Mouse (Mus musculus) forebrain, embryonic 12.5 days (tissue): ENCODE measurements around the gene Tox2. TPM values are rescaled to one million over a fixed set of nuclear protein-coding genes. Genes with fewer than 3 reads are reported as not detected.

Source experiments
- ATAC-seq: fragments of 200-750 bp; cut with Nextera tagmentation; 2 replicates; pipeline ENCODE4 v1.8.0; 2017; ENCODE audit warnings: moderate TSS enrichment; ENCODE audit not compliant: low FRiP score
- H3K27ac ChIP-seq: fragments of 300-500 bp; sonication (generic); 2 replicates; pipeline ENCODE4 v1.5.1; 2016; ENCODE audit warnings: mild to moderate bottlenecking
- H3K27me3 ChIP-seq: fragments of 300-500 bp; sonication (generic); 2 replicates; pipeline ENCODE4 v1.6.1; 2016; ENCODE audit warnings: mild to moderate bottlenecking
- H3K36me3 ChIP-seq: fragments of 300-500 bp; sonication (generic); replicated peaks from 2 replicates; pipeline ENCODE4 v1.6.1; 2016; ENCODE audit warnings: mild to moderate bottlenecking
- H3K4me1 ChIP-seq: fragments of 300-500 bp; sonication (generic); 2 replicates; pipeline ENCODE4 v1.6.1; 2016
- H3K4me2 ChIP-seq: fragments of 300-500 bp; sonication (generic); 2 replicates; pipeline ENCODE4 v1.6.1; 2016; ENCODE audit warnings: mild to moderate bottlenecking, moderate library complexity
- H3K4me3 ChIP-seq: fragments of 300-500 bp; sonication (generic); replicated peaks from 2 replicates; pipeline ENCODE4 v1.5.1; 2016; ENCODE audit warnings: mild to moderate bottlenecking
- H3K9ac ChIP-seq: fragments of 300-500 bp; sonication (generic); 2 replicates; pipeline ENCODE4 v1.6.1; 2016; ENCODE audit warnings: mild to moderate bottlenecking
- H3K9me3 ChIP-seq: fragments of 300-500 bp; sonication (generic); 2 replicates; pipeline ENCODE4 v1.6.1; 2016
- WGBS: fragments of 180-500 bp; shearing (Covaris S2); methylation state at CpG from one replicate; pipeline ENCODE4 v1.1.7; 2016; 5-methylcytosine and 5-hydroxymethylcytosine counted together
- polyA plus RNA-seq: library from polyadenylated mRNA; unstranded; fragments of >200 nt; fragmentation: Nextera tagmentation; extraction: Ambion mirVana; gene quantifications from 2 replicates; pipeline ENCODE4 v1.2.1, GENCODE M21; 2016

Gene Tox2
- polyA plus RNA-seq, 1 experiment from 2014 or later, result 27.2 TPM

GRCm38 (mm10) chr2:163192485-163192884 is 10.4 kb upstream of the Tox2 start:
- no peak overlapping the region for H3K27ac ChIP-seq
- H3K27me3 ChIP-seq, result no peaks in the 10 kb centered on the region
- no peak for ATAC-seq
- H3K36me3 ChIP-seq, result no peaks in the 10 kb centered on the region
- H3K9me3 ChIP-seq, result no peaks in the 10 kb centered on the region
- 66% methylated on average over 6 of the region's 6 CpGs for WGBS
- H3K4me3 ChIP-seq, result no peak overlapping the region
- H3K4me2 ChIP-seq, result no peak overlapping the region
- H3K9ac ChIP-seq, result no peak overlapping the region
- H3K4me1 ChIP-seq, result peaks cover 61% of the 10 kb centered on the region

GRCm38 (mm10) chr2:163194015-163194414 is 8.9 kb upstream of the Tox2 start:
- H3K27me3 ChIP-seq, result no peaks in the 10 kb centered on the region
- H3K4me2 ChIP-seq, result no peak overlapping the region
- 25% methylated on average over 2 of the region's 2 CpGs for WGBS
- H3K27ac ChIP-seq, result no peak overlapping the region
- H3K36me3 ChIP-seq, result no peaks in the 10 kb centered on the region
- H3K4me3 ChIP-seq, result no peak overlapping the region
- no peaks in the 10 kb centered on the region for H3K9me3 ChIP-seq
- ATAC-seq, result no peak
- H3K9ac ChIP-seq, result no peak overlapping the region
- peaks cover 63% of the 10 kb centered on the region for H3K4me1 ChIP-seq

GRCm38 (mm10) chr2:163194543-163194942 is 8.4 kb upstream of the Tox2 start:
- H3K4me3 ChIP-seq, result no peak overlapping the region
- H3K27me3 ChIP-seq, result no peaks in the 10 kb centered on the region
- no peaks in the 10 kb centered on the region for H3K36me3 ChIP-seq
- 57% methylated on average over 5 of the region's 5 CpGs for WGBS
- peak overlapping the region; percentile 76; the same call in 1 of the 2 replicates for H3K27ac ChIP-seq
- H3K4me2 ChIP-seq, result no peak overlapping the region
- H3K9ac ChIP-seq, result no peak overlapping the region
- H3K9me3 ChIP-seq, result no peaks in the 10 kb centered on the region
- ATAC-seq, result no peak
- peaks cover 58% of the 10 kb centered on the region for H3K4me1 ChIP-seq

- no peak overlapping the region for H3K9ac ChIP-seq
- H3K4me2 ChIP-seq, result peak overlapping the region; percentile 19; the same call in 1 of the 2 replicates
- H3K4me1 ChIP-seq, result peaks cover 50% of the 10 kb centered on the region
- H3K36me3 ChIP-seq, result no peaks in the 10 kb centered on the region
- H3K27ac ChIP-seq, result peak overlapping the region; percentile 76
- no peaks in the 10 kb centered on the region for H3K27me3 ChIP-seq
- ATAC-seq, result no peak
- WGBS, result 3% methylated on average over 6 of the region's 6 CpGs
- H3K4me3 ChIP-seq, result no peak overlapping the region
- H3K9me3 ChIP-seq, result no peaks in the 10 kb centered on the region
Measured at GRCm38 (mm10) chr2:163195106-163195833, 7.7 kb upstream of the Tox2 start.

GRCm38 (mm10) chr2:163195834-163196145 is 7.1 kb upstream of the Tox2 start:
- peak overlapping the region; percentile 19; the same call in 1 of the 2 replicates for H3K4me2 ChIP-seq
- H3K36me3 ChIP-seq, result no peaks in the 10 kb centered on the region
- peak; percentile 79 for ATAC-seq
- peak overlapping the region; percentile 76 for H3K27ac ChIP-seq
- no peaks in the 10 kb centered on the region for H3K27me3 ChIP-seq
- 2% methylated on average over 6 of the region's 6 CpGs for WGBS
- no peaks in the 10 kb centered on the region for H3K9me3 ChIP-seq
- H3K4me1 ChIP-seq, result peaks cover 45% of the 10 kb centered on the region
- H3K9ac ChIP-seq, result no peak overlapping the region
- no peak overlapping the region for H3K4me3 ChIP-seq

GRCm38 (mm10) chr2:163201897-163202296 is 1.0 kb upstream of the Tox2 start:
- Histone ChIP-seq H3K4me1 (peaks cover 49% of the 10 kb centered on the region), H3K4me3 (peak overlapping the region; percentile 67; the same call in 1 of the 2 replicates), H3K27me3 (peaks cover 22% of the 10 kb centered on the region; the same call in 1 of the 2 replicates), H3K9me3 (peaks cover 9% of the 10 kb centered on the region; the same call in 1 of the 2 replicates), H3K9ac (no peak overlapping the region), H3K36me3 (no peaks in the 10 kb centered on the region), H3K4me2 (peak overlapping the region; percentile 91), H3K27ac (peak overlapping the region; percentile 54; the same call in 1 of the 2 replicates)
- no peak for ATAC-seq
- WGBS, result 48% methylated on average over 8 of the region's 8 CpGs

- Histone ChIP-seq H3K9me3 (peaks cover 9% of the 10 kb centered on the region; the same call in 1 of the 2 replicates), H3K9ac (0 out of 2 replicates have a peak overlapping the region, but pooled peaks have one; percentile 80), H3K27me3 (peaks cover 22% of the 10 kb centered on the region; the same call in 1 of the 2 replicates), H3K4me3 (peak overlapping the region; percentile 67), H3K36me3 (no peaks in the 10 kb centered on the region), H3K4me1 (peaks cover 49% of the 10 kb centered on the region), H3K27ac (peak overlapping the region; percentile 54; the same call in 1 of the 2 replicates), H3K4me2 (peak overlapping the region; percentile 91)
- WGBS, result 4% methylated on average over 4 of the region's 4 CpGs
- ATAC-seq, result no peak
Measured at GRCm38 (mm10) chr2:163202553-163202883, 407 bp upstream of the Tox2 start.

- Histone ChIP-seq H3K9ac (peak overlapping the region; percentile 80), H3K4me2 (peak overlapping the region; percentile 91), H3K4me1 (peaks cover 49% of the 10 kb centered on the region), H3K4me3 (peak overlapping the region; percentile 67), H3K9me3 (peaks cover 9% of the 10 kb centered on the region; the same call in 1 of the 2 replicates), H3K36me3 (no peaks in the 10 kb centered on the region), H3K27ac (peak overlapping the region; percentile 83), H3K27me3 (peaks cover 22% of the 10 kb centered on the region; the same call in 1 of the 2 replicates)
- 1% methylated on average over 75 of the region's 75 CpGs for WGBS
- peak; percentile 35 for ATAC-seq
Measured at GRCm38 (mm10) chr2:163203635-163204547, 966 bp downstream of the Tox2 start.

- 0 out of 2 replicates have a peak, but pooled peaks cover 4% of the 10 kb centered on the region for H3K36me3 ChIP-seq
- H3K4me3 ChIP-seq, result peak overlapping the region; percentile 67
- H3K9me3 ChIP-seq, result peaks cover 9% of the 10 kb centered on the region; the same call in 1 of the 2 replicates
- peak overlapping the region; percentile 80 for H3K9ac ChIP-seq
- H3K4me1 ChIP-seq, result peaks cover 49% of the 10 kb centered on the region
- peaks cover 22% of the 10 kb centered on the region; the same call in 1 of the 2 replicates for H3K27me3 ChIP-seq
- peak overlapping the region; percentile 83 for H3K27ac ChIP-seq
- peak overlapping the region; percentile 91 for H3K4me2 ChIP-seq
- 2% methylated on average over 36 of the region's 45 CpGs for WGBS
- peak; percentile 56 for ATAC-seq
Measured at GRCm38 (mm10) chr2:163204548-163205261, 1.8 kb downstream of the Tox2 start.

GRCm38 (mm10) chr2:163205262-163205647 is 2.3 kb downstream of the Tox2 start:
- H3K4me2 ChIP-seq, result peak overlapping the region; percentile 91
- 0 out of 2 replicates have a peak, but pooled peaks cover 5% of the 10 kb centered on the region for H3K36me3 ChIP-seq
- peaks cover 9% of the 10 kb centered on the region; the same call in 1 of the 2 replicates for H3K9me3 ChIP-seq
- WGBS, result 3% methylated on average over 5 of the region's 6 CpGs
- peak overlapping the region; percentile 80 for H3K9ac ChIP-seq
- H3K4me3 ChIP-seq, result peak overlapping the region; percentile 67
- ATAC-seq, result no peak
- H3K4me1 ChIP-seq, result peaks cover 49% of the 10 kb centered on the region
- peaks cover 22% of the 10 kb centered on the region; the same call in 1 of the 2 replicates for H3K27me3 ChIP-seq
- peak overlapping the region; percentile 65 for H3K27ac ChIP-seq

- peak overlapping the region; percentile 67 for H3K4me3 ChIP-seq
- 0 out of 2 replicates have a peak, but pooled peaks cover 5% of the 10 kb centered on the region for H3K36me3 ChIP-seq
- peak; percentile 12; the same call in 1 of the 2 replicates for ATAC-seq
- peaks cover 9% of the 10 kb centered on the region; the same call in 1 of the 2 replicates for H3K9me3 ChIP-seq
- peak overlapping the region; percentile 31 for H3K27ac ChIP-seq
- 39% methylated on average over 17 of the region's 17 CpGs for WGBS
- H3K9ac ChIP-seq, result 0 out of 2 replicates have a peak overlapping the region, but pooled peaks have one; percentile 80
- peaks cover 49% of the 10 kb centered on the region for H3K4me1 ChIP-seq
- peak overlapping the region; percentile 91 for H3K4me2 ChIP-seq
- peaks cover 22% of the 10 kb centered on the region; the same call in 1 of the 2 replicates for H3K27me3 ChIP-seq
Measured at GRCm38 (mm10) chr2:163205737-163206490, 3.0 kb downstream of the Tox2 start.
